Mouse (Mus musculus) cerebellum, adult 11 months (tissue): ENCODE results near the gene Lyar.

Experiments used
- DNase-seq: peaks from one replicate; pipeline ENCODE4 v3.0.0; 2022

Gene Lyar

DNA sequence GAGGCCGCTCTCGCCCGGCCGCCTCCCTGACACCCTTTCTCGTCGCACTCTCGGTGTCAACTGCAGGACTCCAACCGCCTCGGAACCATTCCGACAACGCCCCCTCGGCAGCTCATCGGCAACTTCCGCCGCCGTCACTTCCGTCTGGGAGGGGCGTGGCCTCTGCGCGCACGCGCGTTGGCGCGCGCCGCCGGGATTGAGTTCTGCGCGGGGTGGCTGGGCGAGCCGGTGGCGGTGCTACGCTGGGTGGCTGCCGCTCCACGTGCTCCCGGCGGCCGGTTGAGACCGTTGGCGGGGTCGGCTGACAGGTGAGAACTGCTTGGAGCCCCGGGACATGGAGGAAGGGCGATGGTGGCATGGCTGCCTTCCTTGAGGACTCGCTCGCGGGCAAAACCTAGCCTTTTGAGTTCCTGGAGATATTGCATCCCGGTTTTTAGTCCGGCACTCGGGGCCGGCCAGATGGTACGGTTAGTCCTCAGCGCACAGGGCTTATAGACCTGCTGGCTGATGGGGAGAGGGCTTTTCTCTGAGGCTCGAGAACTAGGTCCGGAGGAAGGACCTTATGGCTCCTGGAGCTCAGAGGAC lies at the start of gene Lyar, which contains the start of gene Zbtb49:
Lyar (plus strand) TSS at position 143 of the 585 bp plus-strand sequence.
Zbtb49 (minus strand) TSS at position 130 of the 585 bp plus-strand sequence.
- peak; percentile 92 for DNase-seq

DNA sequence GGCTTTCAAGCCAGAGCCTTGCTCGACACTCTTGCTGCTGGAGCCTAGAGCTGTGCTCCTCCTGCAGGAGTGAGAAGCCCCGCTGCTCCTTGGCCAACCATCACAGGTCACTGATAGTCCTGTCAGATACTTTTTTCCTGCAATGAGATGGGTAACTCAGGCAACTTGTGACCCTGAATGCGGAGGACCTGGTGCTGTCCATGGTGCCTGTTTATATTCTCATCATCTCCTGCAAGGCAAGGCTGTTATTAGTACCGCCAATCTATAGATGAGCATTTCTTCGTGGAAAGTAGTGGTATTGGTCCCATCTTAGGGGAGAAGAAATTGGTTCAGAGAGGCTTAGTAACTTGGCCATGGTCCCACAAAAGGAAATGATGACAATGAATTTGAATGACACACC lies 46.5 kb upstream of the Lyar start:
- DNase-seq: no peak

DNA sequence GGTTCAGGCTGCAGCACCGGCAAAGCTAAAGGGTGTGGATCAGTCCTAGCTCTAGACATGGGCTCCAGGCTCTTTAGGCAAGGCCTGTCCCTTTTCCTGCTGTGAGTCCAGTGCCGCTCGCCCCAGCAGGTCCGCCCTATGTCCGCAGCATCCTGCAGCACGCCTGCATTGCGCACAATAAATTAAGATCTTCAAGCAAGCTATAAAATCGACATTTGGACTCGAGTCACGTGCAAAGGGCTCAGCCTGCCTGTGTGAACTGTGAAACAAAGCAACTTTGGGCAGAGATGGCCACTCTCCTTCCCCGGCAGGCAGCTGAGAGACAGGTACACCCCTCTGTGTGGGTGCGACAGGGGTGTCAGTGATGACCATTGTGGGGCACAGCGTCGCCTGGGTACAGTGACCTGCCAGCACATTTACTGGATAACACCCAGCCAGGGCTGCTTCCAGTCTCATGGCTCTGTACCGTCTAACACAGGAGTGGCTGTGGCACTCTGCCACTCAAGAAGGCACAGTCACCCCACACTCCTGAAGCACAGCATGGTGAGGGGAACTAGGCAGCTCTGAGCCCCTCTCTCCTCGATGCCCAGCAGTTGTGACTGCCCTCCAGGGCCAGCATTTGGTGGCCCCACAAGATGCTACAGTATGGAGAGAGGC lies 45.9 kb upstream of the Lyar start:
- no peak for DNase-seq

DNA sequence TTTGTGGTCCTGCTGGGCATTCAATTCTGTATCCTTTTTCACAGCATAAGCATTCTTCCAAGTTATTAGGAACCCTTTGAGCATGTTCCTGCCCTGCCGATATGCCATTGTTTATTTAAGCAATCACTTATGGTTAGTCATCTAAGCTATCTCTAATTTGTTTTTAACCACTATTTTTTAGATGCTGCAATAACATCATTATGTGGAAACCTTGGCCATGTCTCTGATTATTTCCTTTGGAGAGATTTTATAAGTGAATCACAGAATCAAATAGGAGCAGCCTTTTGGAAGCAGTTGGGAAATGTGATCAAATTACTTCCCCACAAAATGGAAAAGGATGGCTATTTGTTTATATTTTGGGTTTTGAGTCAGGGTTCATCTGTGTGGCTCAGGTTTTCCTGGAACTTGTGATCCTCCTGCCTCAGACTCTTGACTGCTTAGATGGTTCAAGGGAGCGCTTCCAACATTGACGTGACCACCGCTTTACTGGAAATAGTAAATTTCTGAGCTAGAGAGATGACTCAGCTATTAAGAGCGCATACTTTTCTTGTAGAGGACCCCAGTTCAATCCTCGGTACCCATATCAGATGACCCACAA lies 35.5 kb upstream of the Lyar start:
- no peak for DNase-seq

DNA sequence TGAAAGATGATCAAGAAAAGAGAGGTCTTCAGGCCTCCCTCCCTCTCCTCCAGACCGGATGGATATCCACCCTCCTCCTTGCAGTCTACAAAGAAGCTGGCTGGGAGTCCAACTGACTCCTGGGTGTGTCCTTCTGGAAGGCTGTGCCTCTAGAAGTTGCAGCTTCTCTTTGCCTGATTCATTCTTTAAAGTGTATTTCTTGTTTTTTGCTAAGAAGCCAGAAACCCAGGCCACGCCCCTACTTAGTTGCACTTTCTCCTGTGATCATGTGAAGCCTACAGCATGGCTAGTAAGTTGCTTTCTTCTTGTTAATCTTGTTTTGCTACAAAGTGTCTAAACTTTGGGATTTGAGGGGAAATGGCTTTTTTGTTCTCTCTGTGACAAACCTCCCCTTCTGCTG lies 33.3 kb upstream of the Lyar start:
- no peak for DNase-seq

DNA sequence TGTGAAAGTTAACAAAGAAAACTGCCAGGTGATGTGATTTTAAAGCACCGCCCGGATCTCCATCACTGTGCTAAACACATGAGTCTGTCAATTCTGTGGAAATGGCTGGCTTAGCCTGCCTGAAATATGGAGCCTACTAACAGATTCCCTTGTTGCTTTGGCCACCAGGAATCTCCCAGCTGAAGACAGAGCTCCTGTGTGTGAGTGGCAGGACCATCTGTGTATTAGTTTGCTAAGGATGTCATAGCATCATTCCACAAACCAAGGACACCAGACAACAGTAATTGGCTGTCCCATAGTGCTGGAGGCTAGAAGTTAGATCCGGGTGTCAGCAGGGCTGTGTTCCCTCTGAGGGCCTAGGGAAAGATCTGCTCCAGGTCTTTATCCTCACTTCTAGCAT lies 29.4 kb upstream of the Lyar start:
- DNase-seq: no peak

DNA sequence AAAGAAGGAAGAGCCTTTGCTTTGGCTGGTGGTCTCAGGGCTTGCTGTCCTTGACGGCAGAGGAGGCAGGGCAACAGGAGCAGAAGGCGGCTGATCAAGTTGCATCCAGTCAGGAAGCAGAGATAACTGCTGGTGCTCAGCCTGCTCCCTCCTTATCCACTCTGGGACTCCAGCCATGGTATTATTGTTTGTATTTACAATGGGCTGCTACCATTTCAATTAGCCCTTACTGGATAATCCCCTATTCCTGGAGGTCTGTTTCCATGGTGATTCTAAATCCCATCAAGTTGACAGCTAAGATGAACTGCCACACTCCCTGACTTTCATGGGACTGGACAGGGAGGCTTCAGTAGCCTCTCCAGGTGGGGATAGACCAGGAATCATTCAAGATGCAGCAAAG lies 25.3 kb upstream of the Lyar start:
- no peak for DNase-seq

DNA sequence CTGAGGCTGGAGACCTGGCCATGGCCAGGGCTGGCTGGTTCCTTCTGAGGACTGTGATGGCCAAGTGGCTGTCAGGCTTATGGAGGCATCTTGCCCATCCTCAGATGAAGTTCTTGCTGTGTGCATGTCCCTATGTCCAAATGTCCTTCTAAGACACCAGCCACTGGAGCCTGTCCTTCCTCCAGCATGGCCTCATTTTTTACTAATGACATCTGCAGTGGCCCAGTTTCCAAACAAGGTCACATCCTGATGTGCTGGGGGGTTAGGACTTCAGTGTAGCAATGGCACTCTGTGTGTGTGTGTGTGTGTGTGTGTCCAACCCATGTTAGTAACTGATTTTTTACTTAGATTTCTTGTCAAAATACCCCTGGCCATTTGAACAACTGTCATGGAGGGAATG lies 24.3 kb upstream of the Lyar start:
- no peak for DNase-seq

DNA sequence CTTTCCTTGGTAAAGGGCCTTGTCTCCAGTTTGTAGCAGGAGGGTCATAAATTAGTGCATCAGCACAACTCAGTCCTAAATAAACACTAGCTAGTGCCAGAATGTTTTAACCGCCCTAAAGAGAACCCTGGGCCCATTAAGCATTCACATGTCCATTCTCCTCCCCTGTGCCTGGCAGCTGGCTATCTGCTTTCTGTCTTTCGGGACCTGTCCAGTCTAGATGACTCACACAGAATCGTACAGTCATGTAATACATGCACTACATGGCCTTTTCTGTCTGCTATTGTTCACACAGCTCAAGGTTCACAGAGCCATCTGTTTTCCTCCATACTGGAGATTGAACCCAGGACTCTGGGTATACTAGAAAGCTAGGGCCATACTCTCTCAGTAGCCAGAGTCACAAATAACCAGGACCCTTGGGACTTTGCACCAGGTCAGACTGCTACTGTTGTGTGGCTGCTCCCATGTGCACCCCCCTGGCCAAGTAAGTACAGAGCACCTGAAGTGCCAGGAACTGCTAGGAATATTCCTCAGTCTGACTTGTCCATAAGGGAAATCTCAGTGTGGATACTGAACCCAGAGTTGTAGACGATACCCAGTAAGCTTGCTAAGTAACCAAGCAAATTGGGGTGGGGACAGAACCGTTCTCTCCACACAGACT lies 23.3 kb upstream of the Lyar start:
- DNase-seq: no peak

DNA sequence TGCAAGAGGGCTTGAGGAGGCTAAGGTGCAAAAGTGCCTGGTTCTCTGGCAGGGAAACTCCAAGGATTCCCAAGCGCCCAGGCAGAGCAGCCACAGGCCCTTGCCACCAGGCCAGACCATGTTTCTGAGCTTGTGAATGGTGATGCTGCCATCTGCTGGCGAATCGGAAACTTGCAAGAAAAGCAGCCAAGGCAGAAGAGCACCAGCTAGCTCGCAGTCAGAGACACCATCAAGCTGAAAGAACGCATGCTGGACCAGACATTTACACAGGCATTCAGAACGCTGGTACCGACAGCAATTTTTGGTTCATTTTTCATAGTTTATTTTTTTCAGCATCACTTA lies 22.8 kb upstream of the Lyar start:
- peak; percentile 81 for DNase-seq

DNA sequence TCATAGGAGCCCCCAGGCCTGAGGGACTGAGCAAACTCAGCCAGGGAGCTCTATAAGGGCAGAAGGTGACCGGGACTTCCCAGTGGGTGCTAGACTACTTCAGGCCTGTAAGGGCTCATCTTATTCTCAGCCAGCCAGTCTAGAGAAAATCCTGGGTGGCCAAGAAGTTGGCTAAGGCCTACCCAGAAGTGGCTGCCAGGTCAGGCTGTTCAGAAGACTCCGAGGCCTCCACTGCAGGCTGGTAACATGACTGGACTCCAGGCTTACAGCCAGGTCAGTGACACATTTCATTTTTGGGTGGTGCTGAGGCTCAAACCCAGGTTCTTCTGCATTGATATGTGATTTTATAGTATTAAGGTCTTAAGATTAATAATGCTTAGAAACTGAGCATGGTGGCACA lies 20.6 kb upstream of the Lyar start:
- DNase-seq: no peak

DNA sequence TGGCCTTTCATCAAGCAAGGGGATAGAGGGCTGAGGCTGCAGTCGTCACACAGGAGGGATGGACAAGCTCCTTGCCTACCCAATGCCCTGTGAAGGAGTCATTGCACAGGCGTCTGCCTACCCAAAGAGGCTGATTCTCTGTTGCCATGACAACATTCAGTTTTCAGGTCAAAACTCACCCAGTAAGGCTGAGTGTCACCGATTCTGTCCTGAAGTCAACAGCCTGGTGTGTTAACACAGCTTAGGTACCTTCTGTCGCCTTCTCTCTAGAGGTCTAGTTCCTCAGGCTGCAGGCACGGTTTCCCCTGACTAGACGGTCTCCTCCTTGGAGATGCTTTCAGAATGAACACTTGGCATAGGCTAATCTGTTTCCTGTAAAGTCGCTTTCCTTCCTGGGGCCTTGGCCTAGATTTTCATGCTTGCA lies 15.0 kb upstream of the Lyar start:
- DNase-seq: no peak

DNA sequence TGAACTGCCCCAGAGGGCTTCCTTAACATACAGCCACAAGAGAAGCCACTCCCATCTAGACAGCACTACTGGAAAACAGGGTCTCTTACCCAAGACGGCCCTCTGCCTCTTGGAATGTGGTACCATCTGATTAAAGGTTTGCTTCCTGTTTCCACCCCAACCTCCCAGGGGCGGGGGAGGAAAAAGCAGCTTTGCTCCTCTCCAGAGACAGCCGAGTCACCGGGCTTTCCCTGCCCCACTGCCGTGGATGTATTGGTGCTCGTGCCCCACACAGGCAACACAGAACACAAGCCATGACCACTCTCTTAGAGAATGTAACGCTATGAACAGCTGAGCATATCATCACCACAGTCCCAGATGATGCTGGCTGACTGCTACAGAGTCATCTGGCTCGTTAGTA lies 11.3 kb upstream of the Lyar start:
- DNase-seq: no peak

DNA sequence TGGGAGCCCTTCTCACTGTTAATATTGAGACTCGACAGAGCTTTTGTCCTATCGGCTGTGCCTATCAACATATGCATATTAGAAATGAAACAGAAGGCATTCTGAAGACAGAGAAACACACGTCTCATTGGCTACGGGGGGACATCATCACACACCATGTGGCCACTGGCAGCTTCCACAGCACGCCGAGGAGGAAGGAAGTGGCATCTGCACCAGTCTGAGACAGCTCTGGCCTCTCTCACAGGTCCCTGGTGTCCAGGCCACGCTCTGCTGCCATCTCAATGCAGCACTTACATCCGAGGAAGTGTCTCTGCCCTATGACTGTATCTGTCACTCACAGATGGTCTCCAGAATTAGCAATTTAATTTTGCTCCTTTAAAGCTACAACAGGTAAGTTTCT lies 8.6 kb upstream of the Lyar start:
- DNase-seq: no peak

DNA sequence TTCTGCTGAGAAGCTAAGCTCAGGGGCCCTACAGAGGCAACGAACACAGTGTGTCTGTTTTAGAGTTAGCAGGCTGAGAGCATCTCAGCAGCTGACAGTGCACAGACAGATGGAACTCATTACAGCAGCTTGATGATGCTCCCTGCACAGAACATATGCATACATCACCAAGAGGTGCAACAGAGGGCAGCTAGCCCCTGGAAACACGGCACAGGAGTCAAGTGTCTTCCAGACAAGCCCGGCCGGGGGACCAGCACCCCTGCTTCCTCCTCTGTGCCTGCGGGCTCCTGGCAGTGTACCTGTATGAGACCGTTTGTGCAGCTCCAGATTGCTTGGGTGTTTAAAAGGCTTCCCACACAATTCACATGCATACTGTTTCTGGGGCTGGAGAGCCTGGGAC lies 7.3 kb upstream of the Lyar start:
- DNase-seq: no peak

DNA sequence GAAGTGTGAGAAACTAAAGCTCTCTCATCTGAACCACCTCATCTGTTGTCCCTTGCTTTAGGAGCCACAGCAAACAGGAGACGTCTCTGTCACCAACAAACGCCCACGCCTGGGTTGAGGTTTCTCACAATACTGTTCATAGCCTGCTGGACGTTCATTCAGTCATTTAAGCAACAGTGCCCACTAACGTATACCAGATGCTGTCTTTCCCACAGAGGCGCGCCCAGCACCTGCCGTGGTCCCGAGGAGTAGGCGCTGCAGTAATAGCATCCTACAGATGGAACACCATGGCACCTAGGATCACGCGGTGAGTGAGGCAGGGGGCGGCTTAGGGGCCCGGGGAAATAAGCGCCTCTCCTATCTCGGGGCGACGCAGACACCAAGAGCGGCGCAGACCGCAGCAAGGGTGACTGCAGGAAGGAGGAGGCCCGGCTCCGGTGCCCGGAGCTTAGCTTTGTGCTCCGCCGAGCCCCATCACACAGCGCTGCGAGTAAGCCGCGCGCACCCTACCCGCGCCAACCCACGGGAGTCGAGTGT lies 431 bp upstream of the Lyar start:
- no peak for DNase-seq

DNA sequence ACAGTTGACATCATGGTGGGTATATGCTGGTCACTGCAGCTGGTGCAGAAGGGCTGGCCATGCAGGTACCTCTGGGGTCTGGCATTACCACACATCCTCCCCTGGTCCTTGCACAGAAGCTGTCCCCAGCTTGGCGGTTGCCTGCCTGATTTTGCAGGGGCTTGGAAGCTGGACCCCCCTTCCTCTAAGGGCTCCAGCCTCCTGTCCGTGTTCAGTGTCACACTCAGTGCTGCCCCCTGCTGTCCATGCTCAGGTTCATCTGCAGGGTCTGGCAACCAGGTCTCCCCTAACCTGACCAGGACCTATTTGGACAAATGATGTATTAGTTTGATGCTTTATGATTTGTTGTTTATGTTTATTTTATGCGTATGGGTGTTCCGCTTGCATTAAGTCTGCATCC lies 15.2 kb downstream of the Lyar start:
- no peak for DNase-seq

DNA sequence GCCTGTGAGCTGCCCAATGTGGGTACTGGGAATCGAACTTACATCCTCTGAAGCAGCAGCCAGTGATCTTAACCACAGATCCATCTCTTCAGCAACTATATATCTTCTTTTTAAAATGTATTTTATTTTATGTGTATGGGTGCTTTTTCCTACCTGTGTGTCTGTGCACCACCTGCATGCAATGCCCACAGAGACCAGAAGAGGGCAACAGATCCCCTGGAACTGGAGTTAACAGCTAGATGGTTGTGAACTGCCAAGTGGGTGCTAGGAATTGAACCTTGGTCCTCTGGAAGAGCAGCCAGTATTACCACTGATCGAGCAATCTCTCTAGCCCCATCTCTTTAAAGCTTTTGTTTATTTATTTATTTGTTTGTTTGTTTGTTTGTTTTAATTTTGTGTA lies 16.4 kb downstream of the Lyar start:
- DNase-seq: no peak

DNA sequence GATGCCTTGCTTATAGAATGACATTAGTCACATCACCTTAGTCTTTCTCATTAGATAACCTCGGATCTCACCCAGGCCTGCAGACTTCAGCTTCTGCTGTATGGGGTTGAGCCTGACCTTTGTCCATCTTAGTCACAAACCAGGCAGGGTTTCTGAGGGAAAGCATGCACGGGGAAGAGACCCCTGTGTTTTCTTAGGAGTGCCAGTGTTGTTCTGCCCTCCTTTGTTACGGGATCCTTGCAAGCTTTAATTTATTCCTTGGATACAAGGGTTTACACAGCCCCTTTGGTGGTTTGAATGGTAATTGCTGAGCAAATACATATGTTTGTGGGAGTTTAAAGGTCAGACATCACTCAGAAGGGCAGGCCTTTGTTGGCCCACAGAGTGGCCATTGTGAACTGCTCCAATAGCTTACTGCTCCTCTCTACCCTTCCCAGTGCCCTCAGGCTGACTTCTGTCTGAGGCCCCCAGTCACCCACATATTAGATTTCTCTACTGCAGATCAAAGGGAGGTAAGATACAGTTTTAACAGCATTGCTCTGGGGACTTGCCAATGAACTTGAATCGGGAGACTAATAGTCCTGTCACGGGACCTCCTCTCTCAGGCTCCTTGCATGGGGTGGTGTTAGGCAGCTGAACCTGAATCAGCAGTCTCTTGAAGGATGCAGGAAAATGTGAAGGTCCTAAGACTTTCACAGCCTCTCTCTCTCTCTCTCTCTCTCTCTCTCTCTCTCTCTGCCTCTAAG lies 20.6 kb downstream of the Lyar start:
- no peak for DNase-seq

DNA sequence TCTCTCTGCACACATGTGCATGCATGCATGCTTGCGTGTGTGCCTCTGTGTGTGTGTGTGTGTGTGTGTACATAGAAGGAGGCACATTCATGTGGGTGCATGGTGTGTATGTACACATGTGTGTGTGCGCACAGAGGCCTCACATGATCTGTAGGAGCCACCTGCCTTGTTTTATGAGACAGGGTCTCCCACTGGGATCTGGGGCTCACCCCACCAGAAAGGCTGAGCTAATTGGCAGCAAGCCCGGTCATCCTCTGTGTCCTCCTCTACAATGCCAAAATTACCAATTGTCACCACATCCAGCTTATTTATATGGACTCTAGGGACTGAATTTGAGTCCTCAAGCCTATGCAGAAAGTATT lies 21.2 kb downstream of the Lyar start:
- no peak for DNase-seq

DNA sequence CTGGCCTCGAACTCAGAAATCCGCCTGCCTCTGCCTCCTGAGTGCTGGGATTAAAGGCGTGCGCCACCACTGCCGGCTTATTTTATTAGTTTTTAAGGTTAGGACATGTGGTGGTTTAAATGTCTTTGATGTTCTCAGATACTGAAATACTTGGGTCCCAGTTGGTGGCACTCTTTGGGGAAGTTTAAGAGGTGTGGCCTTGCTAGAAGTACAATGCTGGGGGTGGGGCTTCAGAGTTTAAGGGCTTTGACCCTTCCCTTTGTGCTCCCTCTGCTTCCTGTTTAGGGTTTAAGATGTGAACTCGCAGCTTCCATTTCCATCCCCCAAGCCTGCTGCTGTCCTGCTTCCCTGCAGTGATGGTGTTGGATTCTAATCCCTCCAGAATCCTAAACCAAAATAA lies 21.7 kb downstream of the Lyar start:
- no peak for DNase-seq

DNA sequence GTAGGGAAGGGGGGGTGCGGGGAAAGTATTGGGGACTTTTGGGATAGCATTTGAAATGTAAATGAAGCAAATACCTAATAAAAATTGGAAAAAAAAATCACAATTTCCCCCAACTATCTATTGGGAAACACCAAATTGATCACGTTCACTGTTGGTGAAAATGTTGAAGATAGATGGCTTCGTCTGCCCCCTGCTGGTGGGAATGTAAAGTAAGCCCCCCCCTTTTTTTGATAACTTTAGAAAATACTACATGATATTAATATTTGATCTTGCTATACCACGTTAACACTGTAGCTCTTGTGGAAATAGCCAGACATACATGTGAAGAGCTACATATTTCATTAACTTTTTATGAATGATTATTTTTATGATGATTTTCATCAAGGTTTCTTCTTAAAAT lies 34.9 kb downstream of the Lyar start:
- no peak for DNase-seq

DNA sequence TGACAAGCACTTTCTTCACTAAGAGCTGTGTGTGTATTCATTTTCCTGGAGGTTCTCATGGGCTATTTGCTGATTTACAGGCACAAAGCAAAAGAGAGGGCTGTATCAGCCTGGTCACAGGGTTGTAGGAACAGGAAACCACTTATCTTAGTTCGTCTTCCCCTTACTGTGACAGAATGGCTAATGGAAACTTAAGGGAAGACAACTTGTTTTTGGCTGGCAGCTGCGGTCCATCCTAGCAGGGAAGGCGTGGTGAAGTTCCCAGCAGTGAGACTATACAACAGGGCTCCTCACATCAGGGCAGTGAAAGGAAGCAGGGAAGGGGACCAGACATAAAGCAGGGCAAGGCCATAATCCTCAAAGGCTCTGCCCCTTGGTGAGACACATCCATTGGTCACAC lies 35.4 kb downstream of the Lyar start:
- no peak for DNase-seq
